15 mouse cellular contexts compared by ENCODE assay signal in genomic region chr2:13226031-13226430, GRCm38 (mm10).
"Had no signal": no experiment of that assay in that cellular context is flagged by ENCODE, and none has a peak within 500 bp of the region (broad histone marks: within the 10 kb centered on the region; RNA-seq: fewer than 3 reads in every experiment).

No protein-coding gene starts in this region.

- H3K4me1 ChIP-seq: midbrain, embryonic 10.5 days had no signal

- H3K4me2 ChIP-seq: limb, embryonic 12.5 days; neural tube, embryonic 13.5 days had no signal

- H3K9me3 ChIP-seq: midbrain, embryonic 10.5 days; neural tube, embryonic 13.5 days had no signal

- H3K9ac ChIP-seq: limb, embryonic 12.5 days; liver, embryonic 14.5 days; neural tube, embryonic 13.5 days had no signal

- H3K4me3 ChIP-seq: layer of hippocampus, adult 2 months; limb, embryonic 12.5 days; midbrain, embryonic 10.5 days; neural tube, embryonic 13.5 days had no signal

- H3K27me3 ChIP-seq: neural tube, embryonic 13.5 days had no signal

- H3K27ac ChIP-seq: layer of hippocampus, adult 2 months; limb, embryonic 12.5 days; liver, embryonic 14.5 days; midbrain, embryonic 10.5 days; neural tube, embryonic 13.5 days had no signal

- H3K36me3 ChIP-seq: limb, embryonic 12.5 days; midbrain, embryonic 10.5 days; neural tube, embryonic 13.5 days had no signal

- DNase-seq: kidney, postnatal 10 days; kidney, postnatal 4 days; liver; lung, adult 18-20 months; midbrain, embryonic 14.5 days; retina, postnatal 1 day; right cerebral cortex, postnatal 4 days; spleen, adult 18-20 months; thymus, adult 18-20 months; thymus, postnatal 14 days had no signal
